Mouse (Mus musculus) CD8-positive naive resting alpha-beta T cell, adult 57 days (primary cell): Measurements from ENCODE around the gene Dnaaf1. TPM values are rescaled to one million over a fixed set of nuclear protein-coding genes. Genes with fewer than 3 reads are reported as not detected.

Experiments
- total RNA-seq: library from RNA; stranded (reverse); gene quantifications from one replicate; pipeline ENCODE4 v1.2.4, GENCODE M21; 2023

Dnaaf1 gene
- not detected for total RNA-seq

GRCm38 (mm10) chr8:119574437-119575365 lies at the start of gene Dnaaf1, which contains the start of gene Hsdl1:
Dnaaf1 (plus strand) TSS chr8:119575235.
Hsdl1 (minus strand) TSS chr8:119575183.

GRCm38 (mm10) chr8:119558603-119559401 lies 16.2 kb upstream of the Dnaaf1 start, which contains the start of gene Mbtps1:
Mbtps1 (minus strand) TSS chr8:119558735.

GRCm38 (mm10) chr8:119604996-119605395 lies 30.0 kb downstream of the Dnaaf1 start, which contains the start of gene Taf1c:
Taf1c (minus strand) TSS chr8:119605222.

GRCm38 (mm10) chr8:119612471-119612870 lies 37.4 kb downstream of the Dnaaf1 start, which contains the start of gene Adad2:
Adad2 (plus strand) TSS chr8:119612747.

GRCm38 (mm10) chr8:119635378-119635777 lies 60.3 kb downstream of the Dnaaf1 start, which contains the start of gene Kcng4:
Kcng4 (minus strand) TSS chr8:119635680.

Other genes starting within 250 kb of the Dnaaf1 start
- gene Hsbp1, start 230.7 kb upstream of the Dnaaf1 start, total RNA-seq, result 52.3 TPM
- gene Mlycd, start 180.4 kb upstream of the Dnaaf1 start, total RNA-seq, result 14.7 TPM
- 5.5 TPM for gene Osgin1, start 141.1 kb upstream of the Dnaaf1 start, total RNA-seq
- gene Necab2, start 128.5 kb upstream of the Dnaaf1 start, total RNA-seq, result not detected
- gene Slc38a8, start 73.5 kb upstream of the Dnaaf1 start, total RNA-seq, result 1.4 TPM
- 130 TPM for gene Mbtps1, start 16.5 kb upstream of the Dnaaf1 start, total RNA-seq
- gene Hsdl1, start 52 bp upstream of the Dnaaf1 start, total RNA-seq, result 60.2 TPM
- 19.8 TPM for gene Taf1c, start 30.0 kb downstream of the Dnaaf1 start, total RNA-seq
- gene Adad2, start 37.5 kb downstream of the Dnaaf1 start, total RNA-seq, result not detected
- not detected for gene Kcng4, start 60.4 kb downstream of the Dnaaf1 start, total RNA-seq
- not detected for gene Wfdc1, start 91.1 kb downstream of the Dnaaf1 start, total RNA-seq
- not detected for gene Atp2c2, start 124.8 kb downstream of the Dnaaf1 start, total RNA-seq
- gene Tldc1, start 203.2 kb downstream of the Dnaaf1 start, total RNA-seq, result 3.2 TPM